Mouse (Mus musculus) liver, adult (tissue): ENCODE measurements around the gene Gnb4.

Experiments
- GATA4 ChIP-seq: IDR thresholded peaks from 2 replicates; pipeline ENCODE4 v1.6.1; 2014; ENCODE audit warnings: mild to moderate bottlenecking, low read length; ENCODE audit not compliant: insufficient replicate concordance

Gnb4 gene

GRCm38 (mm10) chr3:32622106-32622505 is 5.7 kb upstream of the Gnb4 start:
- TF ChIP-seq GATA4, result no peak

- no peak for TF ChIP-seq GATA4
Observed at GRCm38 (mm10) chr3:32621658-32622057, 5.3 kb upstream of the Gnb4 start.

GRCm38 (mm10) chr3:32617053-32617642 is 763 bp upstream of the Gnb4 start:
- TF ChIP-seq GATA4, result no peak

GRCm38 (mm10) chr3:32616006-32616330 is 417 bp downstream of the Gnb4 start:
- TF ChIP-seq GATA4, result no peak

- TF ChIP-seq GATA4, result no peak
Observed at GRCm38 (mm10) chr3:32615376-32615775, 1.0 kb downstream of the Gnb4 start.

GRCm38 (mm10) chr3:32614786-32615185 is 1.6 kb downstream of the Gnb4 start:
- TF ChIP-seq GATA4, result no peak

- TF ChIP-seq GATA4, result no peak
Observed at GRCm38 (mm10) chr3:32611606-32612170, 4.7 kb downstream of the Gnb4 start.

- no peak for TF ChIP-seq GATA4
Observed at GRCm38 (mm10) chr3:32610560-32610959, 5.8 kb downstream of the Gnb4 start.

GRCm38 (mm10) chr3:32609233-32609632 is 7.2 kb downstream of the Gnb4 start:
- TF ChIP-seq GATA4, result no peak

GRCm38 (mm10) chr3:32601055-32601454 is 15.3 kb downstream of the Gnb4 start:
- no peak for TF ChIP-seq GATA4

GRCm38 (mm10) chr3:32599328-32599727 is 17.1 kb downstream of the Gnb4 start:
- no peak for TF ChIP-seq GATA4

- TF ChIP-seq GATA4, result no peak
Observed at GRCm38 (mm10) chr3:32595080-32595479, 21.3 kb downstream of the Gnb4 start.

GRCm38 (mm10) chr3:32586274-32586673 is 30.1 kb downstream of the Gnb4 start:
- TF ChIP-seq GATA4, result no peak

- TF ChIP-seq GATA4, result no peak
Observed at GRCm38 (mm10) chr3:32583489-32583888, 32.9 kb downstream of the Gnb4 start.

- TF ChIP-seq GATA4, result no peak
Observed at GRCm38 (mm10) chr3:32581911-32582310, 34.5 kb downstream of the Gnb4 start.

- TF ChIP-seq GATA4, result no peak
Observed at GRCm38 (mm10) chr3:32580738-32581137, 35.6 kb downstream of the Gnb4 start.

- TF ChIP-seq GATA4, result no peak
Observed at GRCm38 (mm10) chr3:32578772-32579171, 37.6 kb downstream of the Gnb4 start.

- no peak for TF ChIP-seq GATA4
Observed at GRCm38 (mm10) chr3:32575151-32575550, 41.2 kb downstream of the Gnb4 start.

GRCm38 (mm10) chr3:32573881-32574280 is 42.5 kb downstream of the Gnb4 start:
- TF ChIP-seq GATA4, result no peak
